Mouse (Mus musculus) heart, postnatal 0 days (tissue): ENCODE measurements at regions not wholly inside any gene's neighbourhood (a gene's known extent, or its start where the extent isn't known, plus 50 kb on each side); places are given as distances from the start of the nearest gene placed in this dataset.

Experiments
- CTCF ChIP-seq: IDR thresholded peaks from 2 replicates; pipeline ENCODE4 v1.5.1; 2016; ENCODE audit warnings: antibody characterized with exemption, control low read depth, low read depth
- EP300 ChIP-seq: IDR thresholded peaks from 2 replicates; pipeline ENCODE4 v1.6.1; 2016; ENCODE audit warnings: antibody characterized with exemption, low read depth

DNA sequence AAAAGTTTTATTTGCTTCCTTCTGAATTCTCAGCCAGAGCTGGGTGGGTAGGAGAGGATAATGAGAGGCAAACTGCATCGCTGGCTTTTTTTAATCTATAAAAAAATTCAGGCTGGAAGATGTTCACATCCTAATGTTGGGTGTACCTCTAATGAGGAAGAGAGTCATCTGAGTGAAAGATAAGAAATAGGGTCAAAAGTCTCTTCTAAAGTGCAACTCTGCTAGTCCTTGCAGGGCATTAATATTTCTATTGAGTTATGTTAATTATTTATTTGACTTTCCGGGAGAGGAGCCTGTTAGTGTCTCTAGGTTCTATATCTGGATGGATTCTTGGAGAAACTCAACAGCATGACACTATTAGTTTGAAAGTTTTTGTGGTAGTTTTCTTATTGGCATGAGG lies 182.2 kb upstream of the Camk1g start:
- TF ChIP-seq CTCF (no peak), EP300 (no peak)
